Mouse (Mus musculus) hindbrain, embryonic 10.5 days (tissue): ENCODE measurements around the gene Irgm2. TPM values are rescaled to one million over a fixed set of nuclear protein-coding genes. Genes with fewer than 3 reads are reported as not detected.
"Not testable (repeated sequence)": the region's sequence is repeated elsewhere in the genome, so short reads cannot be mapped to it uniquely, and the experiment has no call there.

Experiments
- DNase-seq: peaks from one replicate; pipeline ENCODE4 v3.0.0-alpha.2; 2017; ENCODE audit warnings: low spot score
- H3K27ac ChIP-seq: fragments of 300-500 bp; sonication (generic); 2 replicates; pipeline ENCODE4 v1.5.1; 2016; ENCODE audit warnings: mild to moderate bottlenecking, moderate library complexity
- H3K27me3 ChIP-seq: fragments of 300-500 bp; sonication (generic); 2 replicates; pipeline ENCODE4 v1.6.1; 2016; ENCODE audit warnings: mild to moderate bottlenecking; ENCODE audit not compliant: poor library complexity, insufficient read depth, severe bottlenecking
- H3K36me3 ChIP-seq: fragments of 300-500 bp; sonication (generic); 2 replicates; pipeline ENCODE4 v1.6.1; 2016; ENCODE audit warnings: mild to moderate bottlenecking, moderate library complexity
- H3K4me1 ChIP-seq: fragments of 300-500 bp; sonication (generic); replicated peaks from 2 replicates; pipeline ENCODE4 v1.6.1; 2016; ENCODE audit warnings: mild to moderate bottlenecking
- H3K4me3 ChIP-seq: fragments of 300-500 bp; sonication (generic); 2 replicates; pipeline ENCODE4 v1.5.1; 2016; ENCODE audit warnings: mild to moderate bottlenecking, moderate library complexity
- H3K9me3 ChIP-seq: fragments of 300-500 bp; sonication (generic); 2 replicates; pipeline ENCODE4 v1.6.1; 2016; ENCODE audit warnings: mild to moderate bottlenecking, moderate library complexity
- WGBS: fragments of 180-500 bp; shearing (Covaris S2); methylation state at CpG from one replicate; pipeline ENCODE4 v1.1.7; 2016; 5-methylcytosine and 5-hydroxymethylcytosine counted together
- polyA plus RNA-seq: library from polyadenylated mRNA; unstranded; fragments of >200 nt; fragmentation: Nextera tagmentation; extraction: Ambion mirVana; gene quantifications from 2 replicates; pipeline ENCODE4 v1.2.1, GENCODE M21; 2016

Irgm2 gene
- polyA plus RNA-seq, 1 experiment from 2014 or later = 0.44 TPM

DNA sequence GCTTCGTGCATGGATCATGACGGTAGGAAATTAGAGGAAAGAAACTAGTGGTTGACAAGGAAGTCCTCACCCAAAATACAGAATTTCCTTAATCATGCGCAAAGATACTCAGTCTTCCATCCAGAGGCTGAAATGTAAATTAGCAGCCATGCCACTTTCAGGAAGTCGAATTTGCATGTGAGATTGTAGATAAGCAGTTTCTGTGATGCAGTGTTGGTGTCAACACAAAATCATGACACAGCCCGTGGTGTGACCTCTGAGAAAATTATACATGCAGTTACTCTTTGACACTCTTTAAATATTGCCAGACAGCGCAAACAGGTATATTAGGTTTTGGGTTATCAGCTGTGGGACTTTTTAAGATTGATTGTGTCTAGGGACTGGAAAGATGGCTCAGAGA is 9.7 kb upstream of the Irgm2 start:
- Histone ChIP-seq H3K27ac (no peak overlapping the region), H3K36me3 (no peaks in the 10 kb centered on the region), H3K4me3 (no peak overlapping the region), H3K4me1 (peaks cover 8% of the 10 kb centered on the region), H3K27me3 (no peaks in the 10 kb centered on the region), H3K9me3 (no peaks in the 10 kb centered on the region)
- DNase-seq = no peak
- WGBS = 95% methylated on average over 6 of the region's 6 CpGs

DNA sequence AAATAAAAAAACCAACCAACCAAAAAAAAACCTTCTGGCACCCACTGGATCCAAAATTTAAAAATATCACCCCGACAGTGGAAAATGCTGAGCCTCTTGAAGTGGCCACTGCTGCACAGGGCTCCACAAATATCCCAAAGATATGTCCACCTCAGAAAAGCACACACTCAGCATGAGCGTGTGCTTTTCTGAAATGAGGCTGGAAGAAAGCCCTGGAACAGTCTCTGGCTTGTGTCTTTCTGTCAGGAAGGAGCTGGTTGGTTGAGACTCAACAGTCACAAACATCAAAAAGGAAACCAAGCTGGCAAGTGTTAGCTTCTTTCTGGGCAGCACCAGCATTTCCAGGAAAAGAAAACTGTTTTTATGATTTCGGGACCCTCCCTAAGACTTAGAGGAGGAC is 6.1 kb upstream of the Irgm2 start:
- no peaks in the 10 kb centered on the region for H3K36me3 ChIP-seq
- no peak for DNase-seq
- H3K9me3 ChIP-seq = no peaks in the 10 kb centered on the region
- H3K27me3 ChIP-seq = no peaks in the 10 kb centered on the region
- peaks cover 8% of the 10 kb centered on the region for H3K4me1 ChIP-seq
- WGBS = 88% methylated on average over 3 of the region's 3 CpGs
- no peak overlapping the region for H3K27ac ChIP-seq
- no peak overlapping the region for H3K4me3 ChIP-seq

DNA sequence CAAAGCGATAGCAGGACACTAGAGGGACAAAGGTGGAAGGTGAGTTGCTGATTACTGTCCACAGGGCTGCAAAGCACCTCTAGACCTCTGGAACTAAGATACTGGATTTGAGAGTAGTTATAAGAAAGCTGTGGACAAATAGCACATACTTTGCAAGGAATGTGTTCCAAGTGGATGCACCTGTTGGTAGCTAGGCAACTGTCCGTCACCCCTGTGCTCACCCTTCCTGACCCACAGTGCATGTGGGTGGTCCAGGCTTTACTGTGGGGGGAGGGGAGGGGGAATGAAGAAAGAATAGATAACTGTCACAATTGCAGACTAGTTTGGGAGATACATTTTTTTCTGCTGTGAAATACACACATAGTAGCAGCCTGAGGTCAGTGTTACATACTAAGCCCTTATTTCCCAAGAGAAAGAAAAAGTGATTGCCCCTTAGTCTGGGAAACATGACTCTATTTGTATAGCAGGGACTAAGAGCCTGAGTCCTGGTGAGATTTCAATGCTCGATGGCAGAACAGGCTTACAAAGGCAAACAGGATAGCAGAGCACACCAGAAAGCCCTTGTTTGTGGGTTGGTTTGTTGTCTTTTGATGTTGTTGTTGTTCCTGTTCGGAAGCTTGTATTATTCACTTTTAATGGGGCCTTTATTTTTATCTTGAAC is 5.4 kb upstream of the Irgm2 start:
- Histone ChIP-seq H3K27ac (no peak overlapping the region), H3K27me3 (no peaks in the 10 kb centered on the region), H3K36me3 (no peaks in the 10 kb centered on the region), H3K4me1 (peaks cover 10% of the 10 kb centered on the region), H3K4me3 (no peak overlapping the region), H3K9me3 (no peaks in the 10 kb centered on the region)
- no peak for DNase-seq
- WGBS = 43% methylated on average over 4 of the region's 4 CpGs

DNA sequence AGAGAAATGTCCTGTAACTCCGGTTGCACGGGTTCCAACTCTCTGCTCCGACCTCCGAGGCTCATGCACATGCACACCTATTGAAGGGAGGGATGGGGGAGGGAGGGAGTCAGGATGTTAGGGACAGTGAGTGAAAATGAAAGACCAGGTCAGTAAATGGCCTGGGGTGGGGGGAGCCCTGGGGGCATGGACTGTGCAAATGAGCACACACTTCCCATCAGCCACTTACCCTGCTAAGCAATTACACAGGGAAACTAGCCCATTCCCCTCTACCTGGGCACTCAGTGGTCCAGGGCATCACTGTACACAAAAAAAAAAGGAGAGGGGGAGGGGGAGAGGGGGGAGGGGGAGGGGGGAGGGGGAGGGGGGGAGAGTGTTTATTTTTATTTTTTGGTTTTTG is 755 bp upstream of the Irgm2 start:
- WGBS = 91% methylated on average over 4 of the region's 4 CpGs
- Histone ChIP-seq H3K4me3 (peak overlapping the region; percentile 58), H3K27me3 (no peaks in the 10 kb centered on the region), H3K27ac (no peak overlapping the region), H3K9me3 (no peaks in the 10 kb centered on the region), H3K4me1 (peaks cover 11% of the 10 kb centered on the region), H3K36me3 (no peaks in the 10 kb centered on the region)
- no peak for DNase-seq

DNA sequence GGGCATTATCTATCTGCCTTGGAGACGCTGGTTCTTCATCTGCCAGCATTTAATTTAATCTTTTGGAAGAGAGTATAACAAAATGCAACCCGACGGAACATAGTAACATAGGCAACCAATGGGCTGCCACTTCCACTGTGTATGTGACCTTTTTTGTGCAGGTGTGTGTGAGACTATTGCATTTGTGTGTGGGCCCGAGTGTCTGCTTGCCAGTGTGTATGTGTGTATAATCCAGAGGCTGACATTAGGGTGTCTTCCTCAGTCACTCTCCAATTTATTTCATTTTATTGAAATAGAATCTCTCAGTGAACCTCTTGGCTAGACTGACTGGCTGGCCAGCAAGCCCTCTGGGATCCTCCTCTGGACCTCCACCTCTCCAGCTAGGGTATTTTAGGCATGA is 808 bp downstream of the Irgm2 start:
- Histone ChIP-seq H3K27me3 (no peaks in the 10 kb centered on the region), H3K4me1 (peaks cover 5% of the 10 kb centered on the region), H3K36me3 (no peaks in the 10 kb centered on the region), H3K9me3 (no peaks in the 10 kb centered on the region), H3K4me3 (no peak overlapping the region), H3K27ac (no peak overlapping the region)
- WGBS = 93% methylated on average over 4 of the region's 4 CpGs
- no peak for DNase-seq

DNA sequence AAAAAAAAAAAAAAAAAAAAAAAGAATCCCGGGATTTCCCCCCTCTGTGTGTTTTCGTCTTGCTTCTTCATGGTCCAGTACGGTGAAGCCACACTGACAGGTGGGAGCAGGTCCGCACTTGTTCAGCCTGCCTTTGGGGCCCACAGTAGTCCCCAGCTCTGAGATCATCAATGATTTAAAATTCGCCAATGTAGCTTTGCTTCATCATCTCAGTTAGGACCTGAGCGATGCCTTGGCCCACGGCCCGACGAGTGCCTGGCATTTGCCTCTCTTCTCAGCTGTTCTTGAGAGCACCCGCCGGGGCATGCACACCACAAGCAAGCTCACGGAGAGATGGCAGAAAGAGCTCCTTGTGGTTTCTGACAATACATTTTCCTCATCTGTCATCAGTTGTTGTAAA is 1.6 kb downstream of the Irgm2 start:
- H3K27me3 ChIP-seq = no peaks in the 10 kb centered on the region
- H3K27ac ChIP-seq = no peak overlapping the region
- peaks cover 5% of the 10 kb centered on the region for H3K4me1 ChIP-seq
- H3K4me3 ChIP-seq = no peak overlapping the region
- no peaks in the 10 kb centered on the region for H3K9me3 ChIP-seq
- DNase-seq = no peak
- 85% methylated on average over 12 of the region's 12 CpGs for WGBS
- H3K36me3 ChIP-seq = no peaks in the 10 kb centered on the region

DNA sequence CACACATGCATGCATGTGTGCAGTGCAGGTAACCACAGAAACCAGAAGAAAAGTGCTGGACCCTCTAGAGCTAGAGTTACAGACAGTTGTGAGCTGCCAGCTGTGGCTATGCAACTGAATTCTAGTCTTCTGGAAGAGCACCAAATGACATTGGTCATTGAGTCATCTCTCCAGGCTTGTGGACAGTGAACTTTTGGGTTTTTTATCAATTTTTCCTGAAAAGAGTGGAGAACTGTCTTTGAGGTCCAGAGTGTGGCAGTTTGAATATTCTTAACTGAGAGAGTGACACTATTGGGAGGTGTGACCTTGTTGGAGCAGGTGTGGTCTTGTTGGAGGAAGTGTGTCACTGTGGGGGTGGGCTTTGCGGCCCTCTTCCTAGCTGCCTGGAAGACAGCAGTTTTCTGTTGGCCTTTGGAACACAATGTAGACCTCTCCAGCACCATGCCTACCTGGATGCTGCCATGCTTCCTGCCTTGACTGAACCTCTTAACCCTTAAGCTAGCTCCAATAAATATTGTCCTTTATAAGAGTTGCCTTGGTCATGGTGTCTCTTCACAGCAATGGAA is 11.0 kb downstream of the Irgm2 start:
- Histone ChIP-seq H3K4me1 (peaks cover 12% of the 10 kb centered on the region), H3K36me3 (no peaks in the 10 kb centered on the region), H3K27me3 (no peaks in the 10 kb centered on the region), H3K27ac (no peak overlapping the region), H3K4me3 (no peak overlapping the region), H3K9me3 (no peaks in the 10 kb centered on the region)
- DNase-seq = no peak
- WGBS = 92% methylated on average over 1 of the region's 1 CpGs

DNA sequence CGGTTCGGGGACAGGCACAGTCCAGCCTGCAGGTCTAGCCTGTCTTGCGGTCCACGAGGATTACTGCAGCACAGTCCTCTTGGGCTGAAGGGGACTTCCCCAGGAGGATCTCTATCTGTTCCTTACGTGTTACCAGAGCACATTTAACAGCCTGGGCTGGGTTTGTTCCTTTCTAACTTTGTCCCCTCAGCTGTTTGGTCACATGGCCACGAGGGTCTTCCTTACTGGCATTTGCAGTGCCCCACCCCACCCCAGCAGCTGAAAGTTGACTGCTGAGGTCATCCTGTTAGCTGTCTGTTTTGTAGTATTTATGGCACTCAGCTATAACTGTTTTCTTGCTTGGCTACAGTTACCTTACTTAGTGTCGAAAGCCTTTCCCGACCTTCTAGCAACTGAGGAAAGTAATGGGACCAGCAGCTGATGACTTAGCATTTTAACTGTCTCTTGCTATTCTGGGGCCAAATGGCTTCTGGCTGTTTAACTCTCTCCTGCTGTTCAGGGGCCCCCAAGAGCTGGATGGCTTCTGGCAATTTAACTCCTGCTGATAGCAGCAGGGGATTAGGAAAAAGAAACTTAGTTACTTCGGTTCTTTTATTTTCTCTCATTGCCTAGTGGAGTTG is 11.8 kb downstream of the Irgm2 start:
- DNase-seq = no peak
- peaks cover 12% of the 10 kb centered on the region for H3K4me1 ChIP-seq
- H3K4me3 ChIP-seq = no peak overlapping the region
- H3K36me3 ChIP-seq = no peaks in the 10 kb centered on the region
- no peaks in the 10 kb centered on the region for H3K27me3 ChIP-seq
- no peak overlapping the region for H3K27ac ChIP-seq
- WGBS = 25% methylated on average over 9 of the region's 9 CpGs
- no peaks in the 10 kb centered on the region for H3K9me3 ChIP-seq

DNA sequence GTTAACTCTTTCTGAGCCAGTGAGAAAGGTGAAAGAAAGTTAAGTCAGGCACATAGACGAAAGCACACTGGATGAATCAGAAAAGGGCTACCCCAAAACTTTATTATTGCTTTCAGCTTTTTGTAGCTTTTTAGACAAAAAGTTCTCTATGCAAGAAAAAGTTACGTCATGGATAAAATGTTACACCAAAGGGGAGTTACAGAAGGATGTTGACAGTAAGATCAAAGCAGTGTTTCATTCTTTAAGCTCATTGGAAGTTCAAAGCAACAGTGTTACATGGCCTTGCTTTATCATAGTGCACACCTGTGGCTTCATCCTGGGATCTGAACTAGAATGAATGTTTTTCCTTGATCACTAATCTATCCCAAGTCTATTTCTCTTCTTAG is 12.3 kb downstream of the Irgm2 start:
- peaks cover 12% of the 10 kb centered on the region for H3K4me1 ChIP-seq
- no peaks in the 10 kb centered on the region for H3K36me3 ChIP-seq
- WGBS = 15% methylated on average over 2 of the region's 2 CpGs
- H3K27ac ChIP-seq = no peak overlapping the region
- H3K4me3 ChIP-seq = no peak overlapping the region
- H3K27me3 ChIP-seq = no peaks in the 10 kb centered on the region
- DNase-seq = no peak
- H3K9me3 ChIP-seq = no peaks in the 10 kb centered on the region

DNA sequence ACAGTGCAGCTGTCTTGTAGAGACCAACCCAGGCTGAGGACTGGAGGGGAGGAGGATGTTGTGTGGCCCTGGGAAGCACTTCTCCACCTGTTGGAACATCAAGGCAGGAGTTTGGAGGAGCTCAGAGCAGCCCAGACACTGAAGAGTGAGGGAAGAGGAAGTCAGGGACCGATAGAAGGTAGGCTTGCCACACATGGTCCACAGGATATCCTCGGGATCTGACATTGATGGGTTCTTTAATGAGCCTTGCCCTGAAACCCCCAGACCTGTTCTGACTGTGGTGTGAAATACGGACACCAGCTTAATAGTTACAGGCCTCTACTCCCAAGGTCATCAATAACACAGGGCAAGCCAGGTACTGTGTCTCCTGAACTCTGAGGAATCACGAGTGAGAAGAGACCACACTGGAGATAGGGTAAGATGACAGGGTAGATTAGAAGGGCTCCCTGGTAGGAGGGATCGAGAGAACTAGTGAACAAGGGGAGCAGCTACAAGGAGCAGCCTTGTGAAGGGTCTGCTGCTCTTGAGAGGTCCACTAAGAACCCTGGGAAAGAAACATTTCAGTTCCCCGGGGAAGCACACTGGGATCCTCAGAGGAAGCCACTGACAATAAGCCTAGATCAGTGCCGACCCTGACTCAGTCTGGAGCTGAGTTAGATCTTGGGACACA is 14.4 kb downstream of the Irgm2 start:
- Histone ChIP-seq H3K27me3 (no peaks in the 10 kb centered on the region), H3K9me3 (no peaks in the 10 kb centered on the region), H3K4me3 (no peak overlapping the region), H3K36me3 (no peaks in the 10 kb centered on the region), H3K27ac (no peak overlapping the region), H3K4me1 (peaks cover 12% of the 10 kb centered on the region)
- 84% methylated on average over 7 of the region's 7 CpGs for WGBS
- DNase-seq = no peak

DNA sequence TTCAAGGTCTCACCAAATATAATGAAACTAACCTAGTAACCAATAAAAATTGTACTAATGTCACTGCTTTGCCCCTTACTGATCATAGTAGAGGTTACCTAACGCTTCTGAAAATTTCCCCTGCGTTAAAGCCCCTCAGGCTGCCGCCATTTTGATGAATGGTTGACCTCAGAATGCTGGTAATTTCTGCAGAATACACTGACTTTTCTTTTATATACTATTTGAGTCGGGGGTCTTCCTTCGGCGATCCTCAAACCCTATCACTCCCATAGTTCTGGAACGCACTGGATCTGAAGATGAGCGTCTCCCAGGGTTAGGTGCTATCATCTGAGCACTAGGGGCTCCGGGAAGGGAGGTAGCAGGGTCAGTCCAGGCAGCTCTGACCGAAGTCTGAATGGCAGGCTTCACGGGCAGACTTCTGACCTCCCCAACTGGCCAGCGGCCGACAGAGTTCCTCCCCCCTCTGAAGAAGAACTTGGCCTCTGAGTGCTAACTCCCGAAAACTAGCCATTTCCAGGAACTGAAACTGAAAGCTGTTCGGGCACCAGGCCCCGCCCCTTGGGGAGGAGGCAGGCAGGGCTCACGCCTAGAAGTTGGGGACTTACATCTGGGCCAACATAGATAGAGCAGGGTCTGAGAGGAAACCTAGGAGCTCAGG is 15.1 kb downstream of the Irgm2 start:
- DNase-seq = peak; percentile 28
- H3K27me3 ChIP-seq = no peaks in the 10 kb centered on the region
- no peaks in the 10 kb centered on the region for H3K9me3 ChIP-seq
- WGBS = 43% methylated on average over 17 of the region's 17 CpGs
- H3K4me1 ChIP-seq = peaks cover 12% of the 10 kb centered on the region
- H3K4me3 ChIP-seq = peak overlapping the region; percentile 43
- peak overlapping the region; percentile 46; the same call in 1 of the 2 replicates for H3K27ac ChIP-seq
- no peaks in the 10 kb centered on the region for H3K36me3 ChIP-seq

DNA sequence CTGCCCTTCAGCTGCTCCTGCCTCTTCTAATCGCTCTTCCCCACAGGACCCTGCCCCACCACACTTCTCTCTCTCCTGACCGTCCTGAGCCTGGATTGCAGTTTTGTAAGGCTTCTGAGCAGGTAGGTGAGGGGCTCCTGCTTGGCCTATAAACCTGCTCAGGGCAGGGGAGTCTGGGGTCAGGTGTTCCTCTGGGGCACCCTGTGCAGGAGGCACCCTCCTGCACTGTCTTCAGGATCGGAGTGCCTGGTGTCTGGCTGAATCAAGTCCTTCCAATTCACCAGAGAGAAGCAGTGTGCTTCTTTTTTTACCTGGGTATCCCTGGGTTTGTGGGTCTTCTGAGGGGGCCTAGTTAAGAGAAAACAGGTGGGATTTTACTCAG is 15.6 kb downstream of the Irgm2 start:
- not testable (repeated sequence) for H3K27me3 ChIP-seq, H3K4me3 ChIP-seq, DNase-seq, H3K36me3 ChIP-seq, H3K9me3 ChIP-seq, H3K27ac ChIP-seq
- WGBS = 50% methylated on average over 3 of the region's 3 CpGs
- peaks cover 12% of the 10 kb centered on the region for H3K4me1 ChIP-seq

DNA sequence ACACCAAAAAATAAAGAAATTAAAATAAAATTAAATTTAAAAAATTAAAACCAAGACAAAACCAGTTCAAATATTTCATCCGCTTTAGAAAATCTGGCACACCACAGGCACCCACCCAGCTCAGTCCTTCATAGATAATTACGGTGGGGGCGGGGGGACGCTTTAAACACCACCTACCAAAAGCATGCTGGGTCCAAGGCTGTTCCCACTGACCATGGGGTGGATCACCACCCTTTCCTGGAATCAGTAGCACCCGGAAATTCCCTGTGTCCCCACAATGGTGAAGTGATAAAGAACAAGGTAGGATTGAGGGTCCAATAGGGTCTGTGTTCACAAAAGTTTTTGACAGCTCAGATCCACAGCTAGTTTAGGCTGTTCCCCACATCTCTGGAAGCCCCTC is 16.4 kb downstream of the Irgm2 start:
- WGBS = 86% methylated on average over 5 of the region's 5 CpGs
- DNase-seq = no peak
- Histone ChIP-seq H3K27me3 (no peaks in the 10 kb centered on the region), H3K27ac (no peak overlapping the region), H3K4me3 (no peak overlapping the region), H3K36me3 (no peaks in the 10 kb centered on the region), H3K9me3 (no peaks in the 10 kb centered on the region), H3K4me1 (peaks cover 11% of the 10 kb centered on the region)
